Mouse (Mus musculus) left cerebral cortex, adult 8-10 months (tissue): ENCODE results near the gene Olfr888. TPM values are rescaled to one million over a fixed set of nuclear protein-coding genes. Genes with fewer than 3 reads are reported as not detected.

ENCODE experiments used
- DNase-seq, 2 experiments: peaks; one replicate each; pipeline ENCODE4 v3.0.0; 2022; ENCODE audit warnings: low spot score in 2 of 2
- total RNA-seq, 4 experiments: library from RNA; stranded (reverse); gene quantifications; 2 replicates each; pipeline ENCODE4 v1.2.4; 2022

Gene Olfr888
- not detected for total RNA-seq

DNA sequence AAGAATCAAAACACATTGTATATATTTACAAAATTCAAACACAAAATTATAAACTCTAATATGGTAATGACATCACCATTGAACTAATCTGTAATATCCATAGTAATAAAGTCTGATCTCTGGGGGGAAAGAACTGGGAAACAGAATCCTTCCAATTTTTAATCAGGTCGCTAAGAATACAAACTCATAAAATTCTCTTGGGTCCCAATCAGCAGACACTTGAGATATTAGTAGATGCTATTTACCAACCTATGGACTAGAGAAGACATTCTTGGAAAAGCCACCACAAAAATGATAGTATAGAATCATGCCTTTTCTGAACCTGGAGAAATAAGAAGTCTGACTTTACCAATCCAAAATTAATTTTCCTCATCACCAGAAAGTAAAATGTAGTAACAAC, at the start of gene Olfr888:
Olfr888 (plus strand) TSS at position 301 of the 400 bp plus-strand sequence.
- DNase-seq = no peak

GRCm38 (mm10) chr9:38061022-38061421, 46.9 kb upstream of the Olfr888 start, which contains the start of gene Olfr885:
TSS of gene Olfr885 (plus strand) at chr9:38061322.
- no peak for DNase-seq

DNA sequence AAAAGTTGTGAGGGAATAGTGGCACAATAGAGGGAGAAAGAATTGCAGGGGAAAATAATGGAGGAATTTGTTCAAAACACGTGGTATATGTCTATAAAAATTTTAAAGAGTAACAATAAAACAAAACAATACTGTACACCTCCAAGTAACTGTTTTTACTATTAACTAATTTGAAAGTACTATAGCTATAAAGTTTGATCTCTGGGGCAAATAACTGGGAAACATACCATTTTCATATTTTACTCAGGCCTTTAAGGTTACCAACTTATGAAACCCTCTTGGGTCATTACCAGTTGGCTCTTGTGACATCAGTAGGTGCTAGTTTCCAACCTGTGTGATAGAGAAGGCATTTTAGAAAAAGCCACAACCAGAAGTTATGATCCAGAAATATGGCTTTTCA, 24.2 kb upstream of the Olfr888 start, which contains the start of gene Olfr887:
Olfr887 (plus strand) TSS at position 301 of the 400 bp plus-strand sequence.
- no peak for DNase-seq

- DNase-seq = no peak
These were observed 7.0 kb downstream of the Olfr888 start, which contains the start of gene Olfr889 for GRCm38 (mm10) chr9:38114898-38115297. TSS of gene Olfr889 (plus strand) at chr9:38115198.

DNA sequence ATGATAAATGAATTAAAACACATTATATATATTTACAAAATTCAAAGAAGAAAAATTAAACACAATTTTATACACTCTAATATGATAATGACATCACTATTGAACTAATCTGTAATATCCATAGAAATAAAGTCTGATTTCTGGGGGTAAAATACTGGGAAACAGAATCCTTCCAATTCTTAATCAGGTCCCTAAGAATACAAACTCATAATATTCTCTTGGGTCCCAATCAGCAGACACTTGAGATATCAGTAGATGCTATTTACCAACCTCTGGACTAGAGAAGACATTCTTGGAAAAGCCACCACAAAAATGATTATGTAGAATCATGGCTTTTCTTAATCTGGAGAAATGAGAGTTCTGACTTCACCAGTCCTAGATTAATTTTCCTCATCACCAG, 34.3 kb downstream of the Olfr888 start, which contains the start of gene Olfr890:
Olfr890 (plus strand) TSS at position 301 of the 400 bp plus-strand sequence.
- DNase-seq = no peak

Other genes with a start within 250 kb of the Olfr888 start
- gene Olfr145, start 211.4 kb upstream of the Olfr888 start, total RNA-seq = not detected
- under 1 TPM in 2 of 4 experiments, not detected in 2; 0.13 to 0.21 TPM for gene Olfr878, start 190.3 kb upstream of the Olfr888 start, total RNA-seq
- not detected for gene Olfr881, start 116.3 kb upstream of the Olfr888 start, total RNA-seq
- under 1 TPM in 1 of 4 experiments, not detected in 3; 0.41 TPM for gene Olfr883, start 82.3 kb upstream of the Olfr888 start, total RNA-seq
- gene Olfr884, start 61.6 kb upstream of the Olfr888 start, total RNA-seq = not detected
- gene Olfr885, start 46.8 kb upstream of the Olfr888 start, total RNA-seq = not detected
- not detected for gene Olfr887, start 24.1 kb upstream of the Olfr888 start, total RNA-seq
- gene Olfr889, start 7.1 kb downstream of the Olfr888 start, total RNA-seq = under 1 TPM in 1 of 4 experiments, not detected in 3; 0.07 TPM
- gene Olfr890, start 34.4 kb downstream of the Olfr888 start, total RNA-seq = not detected
- not detected for gene Olfr891, start 72.7 kb downstream of the Olfr888 start, total RNA-seq
- gene Olfr893, start 100.2 kb downstream of the Olfr888 start, total RNA-seq = not detected
- not detected for gene Olfr894, start 109.9 kb downstream of the Olfr888 start, total RNA-seq
- gene Olfr143, start 144.6 kb downstream of the Olfr888 start, total RNA-seq = not detected
- not detected for gene Olfr895, start 159.7 kb downstream of the Olfr888 start, total RNA-seq
- gene Olfr896-ps1, start 183.0 kb downstream of the Olfr888 start, total RNA-seq = not detected
- gene Olfr25, start 220.9 kb downstream of the Olfr888 start, total RNA-seq = not detected
- gene Olfr898, start 240.3 kb downstream of the Olfr888 start, total RNA-seq = not detected